Mouse (Mus musculus) limb, embryonic 10.5 days (tissue): ENCODE measurements around the gene Mdp1. TPM values are rescaled to one million over a fixed set of nuclear protein-coding genes. Genes with fewer than 3 reads are reported as not detected.

Experiments used
- polyA plus RNA-seq: library from polyadenylated mRNA; unstranded; fragments of >200 nt; fragmentation: Nextera tagmentation; extraction: Ambion mirVana; gene quantifications from 2 replicates; pipeline ENCODE4 v1.2.1, GENCODE M21; 2016

The Mdp1 gene
- polyA plus RNA-seq, 1 experiment from 2014 or later: 67.0 TPM

Other genes with a start within 250 kb of the Mdp1 start
- 74.5 and 83.2 TPM in 2 replicates for gene Dhrs4, start 181.8 kb downstream of the Mdp1 start, polyA plus RNA-seq
- 2.4 and 2.9 TPM in 2 replicates for gene Carmil3, start 169.9 kb downstream of the Mdp1 start, polyA plus RNA-seq
- gene Cpne6, start 150.1 kb downstream of the Mdp1 start, polyA plus RNA-seq: 0.05 TPM in 1 of 2 replicates, not detected in the other
- not detected in 2 replicates for gene Nrl, start 135.5 kb downstream of the Mdp1 start, polyA plus RNA-seq
- 22.1 and 26.9 TPM in 2 replicates for gene Pck2, start 120.2 kb downstream of the Mdp1 start, polyA plus RNA-seq
- gene Dcaf11, start 100.5 kb downstream of the Mdp1 start, polyA plus RNA-seq: 62.3 and 69.1 TPM in 2 replicates
- 0.59 and 0.87 TPM in 2 replicates for gene A730061H03Rik, start 100.1 kb downstream of the Mdp1 start, polyA plus RNA-seq
- 1.3 and 3.9 TPM in 2 replicates for gene Fitm1, start 84.9 kb downstream of the Mdp1 start, polyA plus RNA-seq
- gene Psme1, start 82.4 kb downstream of the Mdp1 start, polyA plus RNA-seq: 109 and 115 TPM in 2 replicates
- 5.2 and 5.4 TPM in 2 replicates for gene Emc9, start 75.2 kb downstream of the Mdp1 start, polyA plus RNA-seq
- 157 and 192 TPM in 2 replicates for gene Psme2, start 69.4 kb downstream of the Mdp1 start, polyA plus RNA-seq
- gene Rnf31, start 68.8 kb downstream of the Mdp1 start, polyA plus RNA-seq: 19.7 and 22.6 TPM in 2 replicates
- gene Irf9, start 56.9 kb downstream of the Mdp1 start, polyA plus RNA-seq: 4.9 and 7.0 TPM in 2 replicates
- gene Rec8, start 42.5 kb downstream of the Mdp1 start, polyA plus RNA-seq: 6.1 and 12.1 TPM in 2 replicates
- gene Ipo4, start 24.6 kb downstream of the Mdp1 start, polyA plus RNA-seq: 134 and 152 TPM in 2 replicates
- gene Gm49378, start 22.6 kb downstream of the Mdp1 start, polyA plus RNA-seq: 1.1 and 2.2 TPM in 2 replicates
- 80.6 and 92.0 TPM in 2 replicates for gene Tm9sf1, start 16.7 kb downstream of the Mdp1 start, polyA plus RNA-seq
- 0.60 and 0.61 TPM in 2 replicates for gene Tssk4, start 10.3 kb downstream of the Mdp1 start, polyA plus RNA-seq
- gene Gmpr2, start 11.4 kb upstream of the Mdp1 start, polyA plus RNA-seq: 55.8 and 60.8 TPM in 2 replicates
- 649 and 655 TPM in 2 replicates for gene Nedd8, start 11.6 kb upstream of the Mdp1 start, polyA plus RNA-seq
- 66.2 and 77.9 TPM in 2 replicates for gene Tinf2, start 21.3 kb upstream of the Mdp1 start, polyA plus RNA-seq
- gene Tgm1, start 53.4 kb upstream of the Mdp1 start, polyA plus RNA-seq: 1.5 and 1.9 TPM in 2 replicates
- gene Rabggta, start 61.8 kb upstream of the Mdp1 start, polyA plus RNA-seq: 27.3 and 29.7 TPM in 2 replicates
- 65.2 and 67.4 TPM in 2 replicates for gene Dhrs1, start 85.2 kb upstream of the Mdp1 start, polyA plus RNA-seq
- gene Nop9, start 85.2 kb upstream of the Mdp1 start, polyA plus RNA-seq: 68.7 and 71.4 TPM in 2 replicates
- 0.24 TPM in 1 of 2 replicates, not detected in the other for gene Cideb, start 98.0 kb upstream of the Mdp1 start, polyA plus RNA-seq
- gene Ltb4r2, start 100.9 kb upstream of the Mdp1 start, polyA plus RNA-seq: 0.23 and 0.30 TPM in 2 replicates
- 0.14 and 0.26 TPM in 2 replicates for gene Ltb4r1, start 105.5 kb upstream of the Mdp1 start, polyA plus RNA-seq
- gene Adcy4, start 123.6 kb upstream of the Mdp1 start, polyA plus RNA-seq: 7.7 and 13.3 TPM in 2 replicates
- 25.3 and 29.3 TPM in 2 replicates for gene Ripk3, start 128.4 kb upstream of the Mdp1 start, polyA plus RNA-seq
- 106 and 157 TPM in 2 replicates for gene Nfatc4, start 162.6 kb upstream of the Mdp1 start, polyA plus RNA-seq
- gene Nynrin, start 193.5 kb upstream of the Mdp1 start, polyA plus RNA-seq: 31.1 and 44.4 TPM in 2 replicates
- 0.15 and 0.31 TPM in 2 replicates for gene Cbln3, start 223.9 kb upstream of the Mdp1 start, polyA plus RNA-seq
- gene Khnyn, start 224.4 kb upstream of the Mdp1 start, polyA plus RNA-seq: 35.0 and 38.8 TPM in 2 replicates
- 55.0 and 70.3 TPM in 2 replicates for gene Sdr39u1, start 239.8 kb upstream of the Mdp1 start, polyA plus RNA-seq